Mouse (Mus musculus) heart, postnatal 0 days (tissue): ENCODE measurements around the gene AW011738. TPM values are rescaled to one million over a fixed set of nuclear protein-coding genes. Genes with fewer than 3 reads are reported as not detected.

ENCODE experiments used
- ATAC-seq: fragments of 200-750 bp; cut with Nextera tagmentation; 2 replicates; pipeline ENCODE4 v1.8.0; 2017; ENCODE audit warnings: low read depth, moderate number of reproducible peaks, moderate library complexity; ENCODE audit not compliant: insufficient read depth
- DNase-seq: peaks from one replicate; pipeline ENCODE4 v3.0.0-alpha.2; 2016; ENCODE audit warnings: low spot score
- H3K27ac ChIP-seq: fragments of 300-500 bp; sonication (generic); 2 replicates; pipeline ENCODE4 v1.5.1; 2014; ENCODE audit warnings: low read depth, mild to moderate bottlenecking
- H3K27me3 ChIP-seq: fragments of 300-500 bp; sonication (generic); 2 replicates; pipeline ENCODE4 v1.6.1; 2014; ENCODE audit warnings: low read length, mixed read lengths; ENCODE audit not compliant: control insufficient read depth, insufficient read depth
- H3K36me3 ChIP-seq: fragments of 300-500 bp; sonication (generic); replicated peaks from 2 replicates; pipeline ENCODE4 v1.6.1; 2014; ENCODE audit warnings: low read length, mixed read lengths; ENCODE audit not compliant: control insufficient read depth, insufficient read depth
- H3K4me1 ChIP-seq: fragments of 300-500 bp; sonication (generic); 2 replicates; pipeline ENCODE4 v1.6.1; 2014; ENCODE audit warnings: antibody characterized with exemption; ENCODE audit not compliant: control insufficient read depth, insufficient read depth
- H3K4me2 ChIP-seq: fragments of 300-500 bp; sonication (generic); 2 replicates; pipeline ENCODE4 v1.6.1; 2014; ENCODE audit warnings: low read depth, mild to moderate bottlenecking, low read length, moderate library complexity
- H3K4me3 ChIP-seq: fragments of 300-500 bp; sonication (generic); 2 replicates; pipeline ENCODE4 v1.5.1; 2014; ENCODE audit warnings: low read depth, low read length
- H3K9ac ChIP-seq: fragments of 300-500 bp; sonication (generic); replicated peaks from 2 replicates; pipeline ENCODE4 v1.6.1; 2014; ENCODE audit warnings: low read depth, low read length, mixed read lengths
- H3K9me3 ChIP-seq: fragments of 300-500 bp; sonication (generic); replicated peaks from 2 replicates; pipeline ENCODE4 v1.6.1; 2016; ENCODE audit warnings: low read length; ENCODE audit not compliant: control insufficient read depth
- CTCF ChIP-seq: IDR thresholded peaks from 2 replicates; pipeline ENCODE4 v1.5.1; 2016; ENCODE audit warnings: antibody characterized with exemption, control low read depth, low read depth
- EP300 ChIP-seq: IDR thresholded peaks from 2 replicates; pipeline ENCODE4 v1.6.1; 2016; ENCODE audit warnings: antibody characterized with exemption, low read depth
- WGBS: fragments of 180-500 bp; shearing (Covaris S2); extraction: QIAGEN DNeasy Blood & Tissue Kit; methylation state at CpG from one replicate; pipeline ENCODE4 v1.1.7; 2014; 5-methylcytosine and 5-hydroxymethylcytosine counted together
- polyA plus RNA-seq: library from polyadenylated mRNA; unstranded; fragments of >200 nt; fragmentation: Nextera tagmentation; extraction: Ambion mirVana; gene quantifications from 2 replicates; pipeline ENCODE4 v1.2.1, GENCODE M21; 2015
- total RNA-seq: library from RNA; depleted of rRNA; stranded (reverse); fragments of >200 nt; gene quantifications from 2 replicates; pipeline ENCODE4 v1.2.3, GENCODE M21; 2014; ENCODE audit warnings: low replicate concordance

The AW011738 gene
- total and polyA plus RNA-seq, 2 experiments from 2014 or later: 3.4 to 6.0 TPM

DNA sequence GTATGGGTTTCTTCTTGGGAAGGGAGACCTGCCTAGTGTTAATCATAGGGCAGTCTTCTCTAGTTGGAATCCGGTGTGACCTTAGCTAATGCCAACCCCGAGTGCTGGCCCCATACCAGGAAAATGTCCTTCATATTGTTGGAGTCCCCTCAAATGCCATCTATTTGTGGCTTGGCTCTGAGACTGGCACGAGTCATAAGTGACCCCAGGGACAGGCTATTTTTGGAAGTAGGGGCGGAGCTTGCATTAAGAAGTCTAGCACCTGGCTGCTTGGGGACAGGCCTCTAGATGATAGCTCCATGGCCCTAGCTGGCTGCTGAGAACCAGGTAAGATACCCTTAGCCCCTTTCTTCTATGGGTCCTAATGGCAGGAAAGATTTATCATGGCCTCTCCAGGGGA, 12.5 kb downstream of the AW011738 start, which contains the start of gene Perm1:
Gene Perm1 (plus strand): TSS at position 220 of the 400 bp plus-strand sequence.
- DNase-seq (peak; percentile 96), ATAC-seq (peak; percentile 93)
- peak within 1 kb of the TSS; percentile 94 for H3K27ac ChIP-seq
- no peaks in the 10 kb centered on the region for H3K9me3 ChIP-seq
- peak within 1 kb of the TSS; percentile 58 for H3K9ac ChIP-seq
- 0 out of 2 replicates have a peak, but pooled peaks cover 10% of the 10 kb centered on the region for H3K36me3 ChIP-seq
- H3K4me3 ChIP-seq: peak within 1 kb of the TSS; percentile 45
- no peak for TF ChIP-seq CTCF
- peak; percentile 97 for TF ChIP-seq EP300
- peaks cover 24% of the 10 kb centered on the region for H3K4me1 ChIP-seq
- 24% methylated on average over 4 of the region's 4 CpGs for WGBS
- no peaks in the 10 kb centered on the region for H3K27me3 ChIP-seq
- peak within 1 kb of the TSS; percentile 67 for H3K4me2 ChIP-seq

DNA sequence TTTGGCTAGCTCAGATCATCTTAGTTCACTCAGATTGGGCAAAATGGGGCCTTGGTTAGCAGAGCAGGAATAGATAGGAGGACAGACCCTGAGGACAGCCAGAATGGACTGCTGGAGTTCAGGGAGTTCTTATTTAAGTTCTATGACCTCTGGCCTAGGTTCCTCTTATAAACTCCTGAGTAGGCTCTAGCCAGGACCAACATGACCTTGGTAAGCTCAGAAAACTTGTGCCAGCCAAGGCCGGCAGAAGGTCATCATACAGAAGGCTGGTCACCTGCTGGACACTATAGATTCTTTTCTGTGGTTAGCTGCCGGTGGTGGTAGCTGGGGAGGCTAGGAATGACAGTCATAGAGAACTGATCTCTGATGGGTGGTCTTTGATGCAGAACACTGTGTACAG, 13.1 kb downstream of the AW011738 start:
- H3K4me1 ChIP-seq: peaks cover 24% of the 10 kb centered on the region
- H3K36me3 ChIP-seq: peaks cover 16% of the 10 kb centered on the region; the same call in 1 of the 2 replicates
- H3K27ac ChIP-seq: peak overlapping the region; percentile 94
- DNase-seq (no peak), ATAC-seq (peak; percentile 24)
- no peak for TF ChIP-seq CTCF
- TF ChIP-seq EP300: no peak
- peak overlapping the region; percentile 67 for H3K4me2 ChIP-seq
- WGBS: 53% methylated on average over 2 of the region's 2 CpGs
- no peaks in the 10 kb centered on the region for H3K9me3 ChIP-seq
- peak overlapping the region; percentile 58 for H3K9ac ChIP-seq
- H3K4me3 ChIP-seq: peak overlapping the region; percentile 45
- no peaks in the 10 kb centered on the region for H3K27me3 ChIP-seq

DNA sequence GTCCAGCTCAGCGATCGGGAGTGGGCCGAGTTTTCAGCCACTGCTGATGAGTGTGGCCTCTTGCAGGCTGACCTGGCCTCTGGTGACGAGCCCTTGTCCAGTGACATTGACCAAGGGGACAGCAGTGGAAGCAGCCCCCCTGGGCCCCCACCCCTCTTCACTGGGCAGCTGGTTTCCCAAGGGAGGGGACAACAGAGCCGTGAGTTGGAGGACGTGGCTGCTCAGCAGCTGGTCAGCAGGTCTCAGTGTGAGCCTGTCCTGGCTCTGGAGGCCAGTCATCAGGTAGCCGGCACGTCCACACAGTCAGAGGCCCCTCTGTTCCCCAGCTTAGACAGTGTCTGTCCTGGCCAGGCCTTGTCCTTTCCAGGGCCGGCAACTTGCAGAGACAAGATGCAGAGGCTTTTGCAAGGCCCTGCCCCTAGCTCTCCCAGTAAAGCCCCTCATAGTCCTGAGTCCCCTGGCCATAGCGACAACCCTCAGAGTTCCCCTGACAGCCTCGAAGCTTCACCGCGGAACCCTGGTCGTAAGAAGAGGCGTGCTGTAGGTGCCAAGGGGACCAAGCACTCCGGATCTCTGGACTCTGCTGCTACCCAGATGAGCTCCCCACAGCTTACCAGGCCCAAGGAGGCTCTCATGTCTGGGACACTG, 14.0 kb downstream of the AW011738 start:
- peaks cover 24% of the 10 kb centered on the region for H3K4me1 ChIP-seq
- peak overlapping the region; percentile 67 for H3K4me2 ChIP-seq
- TF ChIP-seq CTCF (no peak), EP300 (no peak)
- WGBS: 52% methylated on average over 16 of the region's 16 CpGs
- H3K36me3 ChIP-seq: peaks cover 25% of the 10 kb centered on the region; the same call in 1 of the 2 replicates
- H3K9ac ChIP-seq: peak overlapping the region; percentile 58; the same call in 1 of the 2 replicates
- H3K27me3 ChIP-seq: no peaks in the 10 kb centered on the region
- no peaks in the 10 kb centered on the region for H3K9me3 ChIP-seq
- H3K4me3 ChIP-seq: peak overlapping the region; percentile 45
- ATAC-seq (peak; percentile 15; the same call in 1 of the 2 replicates), DNase-seq (no peak)
- H3K27ac ChIP-seq: peak overlapping the region; percentile 94

DNA sequence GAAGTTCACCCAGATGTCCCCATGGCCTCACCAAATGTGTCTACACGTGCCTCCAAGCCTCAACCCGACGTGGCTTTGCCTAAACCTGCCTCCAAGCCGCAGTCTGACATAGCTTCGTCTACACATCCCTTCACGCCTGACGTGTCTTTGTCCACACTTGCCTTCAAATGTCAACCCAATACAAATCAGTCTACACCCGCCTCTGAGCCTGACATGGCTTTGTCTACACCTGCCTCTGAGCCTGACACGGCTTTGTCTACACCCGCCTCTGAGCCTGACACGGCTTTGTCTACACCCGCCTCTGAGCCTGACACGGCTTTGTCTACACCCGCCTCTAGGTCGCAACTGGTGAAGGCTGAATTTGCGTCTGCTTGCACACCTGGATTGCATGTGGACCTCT, 14.7 kb downstream of the AW011738 start:
- Histone ChIP-seq H3K27me3 (no peaks in the 10 kb centered on the region), H3K36me3 (peaks cover 31% of the 10 kb centered on the region; the same call in 1 of the 2 replicates), H3K27ac (0 out of 2 replicates have a peak overlapping the region, but pooled peaks have one; percentile 94), H3K9ac (peak overlapping the region; percentile 40; the same call in 1 of the 2 replicates), H3K4me3 (peak overlapping the region; percentile 45), H3K4me2 (peak overlapping the region; percentile 67), H3K4me1 (peaks cover 24% of the 10 kb centered on the region), H3K9me3 (no peaks in the 10 kb centered on the region)
- no peak for ATAC-seq
- DNase-seq: no peak
- TF ChIP-seq CTCF (no peak), EP300 (no peak)
- WGBS: 76% methylated on average over 15 of the region's 16 CpGs

DNA sequence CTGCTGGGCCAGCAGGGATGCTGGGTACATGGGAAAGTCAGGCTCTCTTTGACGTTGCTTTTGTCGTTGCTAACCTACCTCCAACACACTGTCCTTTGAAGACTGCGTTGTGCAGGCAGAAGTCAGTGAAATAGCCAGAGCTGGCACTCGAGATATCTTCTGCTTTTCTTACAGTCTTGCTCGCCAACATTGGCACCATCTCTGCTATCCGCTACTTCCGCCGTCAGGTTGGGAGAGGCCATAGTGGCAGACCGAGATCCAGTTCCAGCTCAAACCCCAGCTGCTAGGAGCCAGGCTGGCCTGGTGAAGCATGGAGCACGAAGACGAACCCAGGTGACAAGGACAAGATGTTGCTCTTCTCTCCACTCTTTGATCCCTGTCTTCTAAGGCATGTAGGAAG, 16.8 kb downstream of the AW011738 start:
- Histone ChIP-seq H3K4me1 (peaks cover 23% of the 10 kb centered on the region), H3K4me3 (0 out of 2 replicates have a peak overlapping the region, but pooled peaks have one; percentile 28), H3K36me3 (peaks cover 42% of the 10 kb centered on the region; the same call in 1 of the 2 replicates), H3K4me2 (peak overlapping the region; percentile 67), H3K9ac (0 out of 2 replicates have a peak overlapping the region, but pooled peaks have one; percentile 24), H3K27me3 (no peaks in the 10 kb centered on the region), H3K27ac (no peak overlapping the region), H3K9me3 (no peaks in the 10 kb centered on the region)
- WGBS: 80% methylated on average over 11 of the region's 11 CpGs
- ATAC-seq (no peak), DNase-seq (no peak)
- TF ChIP-seq CTCF (no peak), EP300 (no peak)
